Mouse (Mus musculus): ENCODE data around the gene Auts2. TPM values are rescaled to one million over a fixed set of nuclear protein-coding genes. Genes with fewer than 3 reads are reported as not detected.

Auts2 gene
- polyA plus RNA-seq, 2 experiments: 38.3 to 50.8 TPM

DNA sequence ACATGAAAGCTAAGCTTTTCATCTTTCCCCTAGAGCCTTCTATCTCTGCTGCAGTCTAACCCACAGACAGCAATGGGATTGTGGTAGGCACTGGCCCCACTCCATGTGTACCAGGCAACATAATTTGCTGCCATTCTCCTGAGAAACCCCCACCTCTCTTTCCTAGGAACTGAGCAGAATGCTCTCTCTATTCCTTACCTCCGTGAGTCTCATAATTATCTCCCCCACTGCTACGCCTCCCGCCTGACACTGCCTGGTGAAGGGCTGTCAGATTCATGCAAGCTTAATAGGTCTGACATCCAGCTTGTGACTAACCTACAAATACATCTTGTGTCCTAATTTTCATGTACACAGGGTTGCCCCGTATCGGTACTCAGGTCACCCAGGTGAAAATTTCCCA lies 744.8 kb downstream of the Auts2 start:
- no peak overlapping the region for H3K4me2 ChIP-seq (replicated peaks; ENCODE audit: low read depth, low read length, severe bottlenecking)
- TF ChIP-seq POLR2A (IDR thresholded peaks at IDR 0.05; ENCODE audit: borderline replicate concordance, extremely low read depth, insufficient read depth, insufficient read length): no peak
- H3K27me3 ChIP-seq (ENCODE audit: control insufficient read depth, insufficient read depth, low read length): no peaks in the 10 kb centered on the region
- no peak for DNase-seq (ENCODE audit: low spot score)
- no peaks in the 10 kb centered on the region for H3K9me3 ChIP-seq (ENCODE audit: control insufficient read depth, low read length)
- no peak overlapping the region for H3K27ac ChIP-seq (replicated peaks; ENCODE audit: low read depth, low read length)
- H3K9ac ChIP-seq (ENCODE audit: low read depth, low read length, severe bottlenecking): no peak overlapping the region
- peaks cover 10% of the 10 kb centered on the region for H3K4me1 ChIP-seq (ENCODE audit: control insufficient read depth, insufficient read depth, low read length)
- no peak overlapping the region for H3K4me3 ChIP-seq (replicated peaks; ENCODE audit: low read length)
- no peak for ATAC-seq (ENCODE audit: low FRiP score, low read depth)
- H3K36me3 ChIP-seq (ENCODE audit: control insufficient read depth, insufficient read depth, low read length): no peaks in the 10 kb centered on the region
- 79% methylated on average over 5 of the region's 5 CpGs for WGBS

GRCm38 (mm10) chr5:131797044-131797443 lies 746.1 kb downstream of the Auts2 start:
- H3K36me3 ChIP-seq (ENCODE audit: control insufficient read depth, insufficient read depth, low read length): no peaks in the 10 kb centered on the region
- H3K4me3 ChIP-seq (replicated peaks; ENCODE audit: low read length): no peak overlapping the region
- H3K4me2 ChIP-seq (replicated peaks; ENCODE audit: low read depth, low read length, severe bottlenecking): no peak overlapping the region
- no peak for TF ChIP-seq POLR2A (IDR thresholded peaks at IDR 0.05; ENCODE audit: borderline replicate concordance, extremely low read depth, insufficient read depth, insufficient read length)
- H3K4me1 ChIP-seq (ENCODE audit: control insufficient read depth, insufficient read depth, low read length): peaks cover under 1% of the 10 kb centered on the region; the same call in 1 of the 2 replicates
- H3K9ac ChIP-seq (ENCODE audit: low read depth, low read length, severe bottlenecking): no peak overlapping the region
- no peaks in the 10 kb centered on the region for H3K27me3 ChIP-seq (ENCODE audit: control insufficient read depth, insufficient read depth, low read length)
- H3K9me3 ChIP-seq (ENCODE audit: control insufficient read depth, low read length): no peaks in the 10 kb centered on the region
- DNase-seq (ENCODE audit: low spot score) (no peak), ATAC-seq (ENCODE audit: low FRiP score, low read depth) (no peak)
- H3K27ac ChIP-seq (replicated peaks; ENCODE audit: low read depth, low read length): no peak overlapping the region

DNA sequence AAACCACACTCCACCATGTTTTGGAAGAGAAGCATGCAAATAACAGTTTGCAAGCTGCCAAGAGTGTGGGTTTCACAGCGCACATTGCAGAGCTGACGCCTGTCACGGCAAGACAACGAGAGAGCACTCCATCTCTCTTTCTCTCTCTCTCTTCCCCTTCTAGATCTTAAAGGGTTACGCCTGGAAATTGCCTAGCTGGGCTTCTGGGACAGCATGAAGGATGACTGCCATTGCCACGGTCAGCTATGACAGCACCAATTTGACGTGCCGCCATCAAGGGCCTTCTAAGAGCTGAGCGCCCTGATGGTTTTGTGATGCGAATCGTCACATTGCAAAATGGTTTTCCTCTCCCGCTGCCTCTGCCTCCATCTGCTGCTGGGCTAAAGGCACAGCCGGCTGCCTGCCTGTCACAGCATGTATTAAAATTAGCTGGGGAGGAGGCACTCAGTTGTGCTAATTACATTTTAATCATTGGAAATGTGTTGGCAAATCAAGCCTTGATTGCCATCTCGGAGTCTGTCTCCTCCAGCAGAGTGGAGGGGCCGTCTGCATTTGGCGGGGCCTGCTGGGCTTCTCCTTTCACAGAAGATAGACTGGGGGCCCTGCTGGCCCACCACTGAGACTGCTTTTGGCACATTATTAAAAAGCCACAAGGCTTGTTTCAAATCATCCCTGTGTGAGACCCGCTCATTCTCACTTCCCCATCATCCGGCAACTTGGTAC lies 748.6 kb downstream of the Auts2 start:
- no peak for TF ChIP-seq POLR2A (IDR thresholded peaks at IDR 0.05; ENCODE audit: borderline replicate concordance, extremely low read depth, insufficient read depth, insufficient read length)
- Histone ChIP-seq H3K9me3 (ENCODE audit: control insufficient read depth, low read length) (no peaks in the 10 kb centered on the region), H3K4me2 (replicated peaks; ENCODE audit: low read depth, low read length, severe bottlenecking) (no peak overlapping the region), H3K27ac (replicated peaks; ENCODE audit: low read depth, low read length) (no peak overlapping the region), H3K36me3 (ENCODE audit: control insufficient read depth, insufficient read depth, low read length) (no peaks in the 10 kb centered on the region), H3K4me1 (ENCODE audit: control insufficient read depth, insufficient read depth, low read length) (peaks cover 6% of the 10 kb centered on the region; the same call in 1 of the 2 replicates), H3K4me3 (replicated peaks; ENCODE audit: low read length) (no peak overlapping the region), H3K27me3 (ENCODE audit: control insufficient read depth, insufficient read depth, low read length) (no peaks in the 10 kb centered on the region), H3K9ac (ENCODE audit: low read depth, low read length, severe bottlenecking) (no peak overlapping the region)
- no peak for ATAC-seq (ENCODE audit: low FRiP score, low read depth)
- WGBS: 39% methylated on average over 18 of the region's 18 CpGs
- no peak for DNase-seq (ENCODE audit: low spot score)

- Histone ChIP-seq H3K27ac (replicated peaks; ENCODE audit: low read depth, low read length) (no peak overlapping the region), H3K36me3 (ENCODE audit: control insufficient read depth, insufficient read depth, low read length) (no peaks in the 10 kb centered on the region), H3K9me3 (ENCODE audit: control insufficient read depth, low read length) (no peaks in the 10 kb centered on the region), H3K4me2 (replicated peaks; ENCODE audit: low read depth, low read length, severe bottlenecking) (no peak overlapping the region), H3K27me3 (ENCODE audit: control insufficient read depth, insufficient read depth, low read length) (no peaks in the 10 kb centered on the region), H3K4me3 (replicated peaks; ENCODE audit: low read length) (no peak overlapping the region), H3K9ac (ENCODE audit: low read depth, low read length, severe bottlenecking) (no peak overlapping the region), H3K4me1 (ENCODE audit: control insufficient read depth, insufficient read depth, low read length) (peaks cover 15% of the 10 kb centered on the region)
- DNase-seq (ENCODE audit: low spot score) (no peak), ATAC-seq (ENCODE audit: low FRiP score, low read depth) (0 out of 2 replicates have a peak, but pooled peaks have one; percentile 44)
- WGBS: 36% methylated on average over 8 of the region's 8 CpGs
- TF ChIP-seq POLR2A (IDR thresholded peaks at IDR 0.05; ENCODE audit: borderline replicate concordance, extremely low read depth, insufficient read depth, insufficient read length): no peak
These were observed 753.5 kb downstream of the Auts2 start for GRCm38 (mm10) chr5:131789601-131790000.

- TF ChIP-seq POLR2A (IDR thresholded peaks at IDR 0.05; ENCODE audit: borderline replicate concordance, extremely low read depth, insufficient read depth, insufficient read length): no peak
- H3K9ac ChIP-seq (ENCODE audit: low read depth, low read length, severe bottlenecking): no peak overlapping the region
- 49% methylated on average over 6 of the region's 6 CpGs for WGBS
- H3K4me3 ChIP-seq (replicated peaks; ENCODE audit: low read length): no peak overlapping the region
- H3K36me3 ChIP-seq (ENCODE audit: control insufficient read depth, insufficient read depth, low read length): no peaks in the 10 kb centered on the region
- ATAC-seq (ENCODE audit: low FRiP score, low read depth): no peak
- no peak for DNase-seq (ENCODE audit: low spot score)
- no peaks in the 10 kb centered on the region for H3K27me3 ChIP-seq (ENCODE audit: control insufficient read depth, insufficient read depth, low read length)
- no peak overlapping the region for H3K27ac ChIP-seq (replicated peaks; ENCODE audit: low read depth, low read length)
- H3K4me2 ChIP-seq (replicated peaks; ENCODE audit: low read depth, low read length, severe bottlenecking): no peak overlapping the region
- H3K4me1 ChIP-seq (ENCODE audit: control insufficient read depth, insufficient read depth, low read length): peaks cover 15% of the 10 kb centered on the region
- no peaks in the 10 kb centered on the region for H3K9me3 ChIP-seq (ENCODE audit: control insufficient read depth, low read length)
These were observed 755.1 kb downstream of the Auts2 start for GRCm38 (mm10) chr5:131788008-131788407.

Data from limb, embryonic 14.5 days (tissue).